Mouse (Mus musculus) spleen, postnatal 36 days (tissue): ENCODE measurements around the gene C8a.

Experiments used
- DNase-seq, 2 experiments: peaks; one replicate each; pipeline ENCODE4 v3.0.0; 2022; ENCODE audit warnings: low spot score in 2 of 2, mixed read lengths in 1 of 2

C8a gene

GRCm38 (mm10) chr4:104842204-104842603 lies 34.0 kb downstream of the C8a start:
- no peak for DNase-seq

DNA sequence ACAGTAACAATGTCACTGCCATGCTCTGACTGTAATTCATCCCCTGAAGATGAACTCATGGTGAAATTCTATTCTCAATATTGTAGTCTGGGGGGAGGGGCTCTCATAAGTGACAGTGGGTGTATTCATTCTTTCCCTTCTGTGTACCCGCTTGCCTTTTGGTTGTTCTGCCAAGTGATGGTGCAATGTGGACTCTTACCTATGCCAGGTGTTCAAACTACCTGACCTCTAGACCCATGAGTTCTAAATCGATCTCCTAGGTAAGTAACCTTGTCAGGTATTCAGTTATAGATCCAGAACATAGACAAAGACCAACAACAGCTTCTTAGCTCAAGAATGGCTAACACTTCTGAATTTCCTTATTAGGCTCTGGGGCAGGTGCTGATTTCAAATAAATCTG lies 37.9 kb downstream of the C8a start:
- DNase-seq, result no peak

- no peak for DNase-seq
Measured at GRCm38 (mm10) chr4:104835096-104835495, 41.1 kb downstream of the C8a start.

DNA sequence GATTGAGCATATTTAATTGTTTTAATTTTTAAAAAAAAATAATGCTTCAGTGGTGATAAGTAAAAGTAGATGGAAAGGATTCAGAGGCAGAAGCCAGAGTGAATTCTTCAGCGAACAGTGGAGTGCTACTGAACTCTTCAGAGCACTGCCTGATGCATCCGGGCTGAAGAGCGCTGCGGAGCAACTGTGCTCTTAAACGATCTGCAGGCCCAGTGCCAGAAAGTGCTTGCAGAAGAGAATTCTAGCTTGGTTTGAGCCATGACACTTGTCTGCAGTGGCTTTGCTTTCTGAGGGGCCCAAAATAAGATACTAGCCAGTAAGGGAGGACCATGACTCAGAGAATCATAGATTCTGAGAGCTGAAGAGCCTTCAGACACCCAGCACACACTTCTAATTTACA lies 47.3 kb downstream of the C8a start:
- no peak for DNase-seq

- no peak for DNase-seq
Measured at GRCm38 (mm10) chr4:104824381-104825077, 51.7 kb downstream of the C8a start.

GRCm38 (mm10) chr4:104823597-104824101 lies 52.5 kb downstream of the C8a start:
- DNase-seq, result no peak

DNA sequence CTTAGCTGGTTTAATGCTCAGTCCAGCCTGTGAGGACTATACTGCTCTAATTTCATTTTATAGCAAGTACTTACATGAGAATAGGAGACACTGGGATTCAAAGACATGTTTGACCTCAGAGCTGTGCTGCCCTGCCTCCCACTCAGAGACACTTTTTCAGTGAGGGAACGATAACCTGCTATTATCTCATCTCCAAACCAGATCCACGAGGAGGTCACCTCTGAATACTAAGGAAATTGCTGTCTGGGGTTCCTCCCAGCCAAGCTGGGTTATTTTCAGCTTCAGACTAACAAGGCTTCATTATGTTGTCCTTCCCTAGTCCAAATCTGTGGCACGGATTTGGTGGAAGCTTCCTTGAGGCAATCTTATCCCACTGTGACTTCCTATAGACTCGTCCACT lies 56.3 kb downstream of the C8a start:
- no peak for DNase-seq

DNA sequence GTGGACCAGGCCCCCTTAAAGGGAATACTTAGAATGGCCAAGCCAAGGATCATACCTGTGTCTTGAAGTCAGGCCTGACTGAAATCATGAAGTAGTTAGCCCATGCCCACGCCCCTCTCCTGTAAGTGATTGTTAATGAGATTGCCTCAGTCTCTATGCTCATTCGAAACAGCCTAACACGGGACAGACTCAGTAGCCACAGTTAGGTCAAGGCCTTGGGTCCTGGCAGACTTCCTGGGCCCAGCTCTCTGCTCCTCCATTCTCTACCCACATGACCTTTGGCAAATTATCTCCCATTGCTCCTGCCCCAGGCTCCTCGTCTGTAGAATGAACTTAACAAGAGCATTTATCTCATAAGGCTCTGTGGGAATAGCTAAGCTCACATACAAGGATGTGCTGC lies 57.2 kb downstream of the C8a start:
- no peak for DNase-seq

- DNase-seq, result no peak
Measured at GRCm38 (mm10) chr4:104817509-104817908, 58.7 kb downstream of the C8a start.

- DNase-seq, result no peak
Measured at GRCm38 (mm10) chr4:104816519-104817232, 59.5 kb downstream of the C8a start.

GRCm38 (mm10) chr4:104813617-104814016 lies 62.6 kb downstream of the C8a start:
- DNase-seq, result no peak

DNA sequence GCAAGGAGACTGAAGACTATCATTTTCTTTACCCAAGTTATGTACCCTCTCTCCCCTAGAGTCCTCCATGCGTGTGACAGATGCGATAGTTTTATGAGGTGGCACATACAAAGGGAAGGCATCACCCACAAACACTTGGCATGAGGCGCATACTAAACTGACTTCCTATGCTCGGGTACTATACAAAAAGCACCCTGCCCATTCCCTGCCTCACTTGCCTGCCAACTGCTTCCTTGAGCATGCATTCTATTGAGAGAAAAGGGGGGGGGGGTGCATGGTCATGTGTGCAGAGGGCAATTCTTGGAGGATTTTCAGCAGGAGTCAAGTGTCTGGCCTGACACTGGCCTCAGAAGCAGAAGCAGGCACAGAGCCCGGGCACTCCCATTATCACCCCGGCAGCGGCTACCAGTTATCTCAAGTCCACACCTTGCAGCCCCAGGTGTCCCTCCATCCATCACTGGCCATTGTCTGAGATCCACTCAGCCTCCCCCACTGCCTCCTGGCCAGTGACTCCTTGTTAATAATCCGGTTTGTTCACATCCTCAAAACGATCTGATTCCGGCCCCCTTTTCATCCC lies 65.4 kb downstream of the C8a start:
- no peak for DNase-seq

DNA sequence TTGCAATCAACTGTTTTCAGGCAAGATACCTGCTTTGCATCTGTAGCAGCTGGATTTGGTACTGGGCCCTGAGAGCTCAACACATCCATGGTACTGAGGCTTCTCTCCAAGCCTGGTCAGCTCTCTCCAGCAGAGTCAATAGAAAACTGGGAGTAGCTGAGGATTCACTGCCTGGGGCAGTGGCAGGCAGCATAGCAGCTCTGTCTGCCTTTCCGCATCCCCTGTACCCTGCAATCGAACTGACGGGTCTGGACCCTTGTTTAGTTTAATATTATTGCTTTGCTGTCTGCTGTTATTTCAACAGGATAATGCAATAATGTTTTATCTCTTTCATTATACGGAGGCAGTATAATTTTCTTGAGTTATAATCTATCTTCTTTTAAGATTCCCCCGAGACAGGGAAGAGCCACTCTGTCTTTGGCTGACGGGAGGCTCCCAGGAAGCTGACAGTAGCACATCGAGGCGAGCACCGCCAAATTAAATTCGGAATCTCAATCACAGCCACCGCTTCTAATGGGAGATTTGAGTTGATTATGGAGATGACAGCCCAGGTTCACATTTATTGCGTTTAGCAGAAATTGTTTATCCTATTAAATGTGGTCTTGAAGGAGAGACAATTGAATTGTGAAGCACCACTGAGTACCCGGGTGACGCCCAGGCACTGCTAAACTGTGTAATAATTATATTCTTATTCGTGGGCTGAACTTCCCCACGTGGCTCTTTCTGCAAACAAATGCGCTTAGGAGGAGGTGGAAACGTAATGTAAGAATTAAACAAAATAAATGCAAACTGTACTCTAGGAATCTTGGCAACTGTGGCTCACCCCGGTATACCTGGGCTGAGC lies 70.6 kb downstream of the C8a start:
- no peak for DNase-seq

DNA sequence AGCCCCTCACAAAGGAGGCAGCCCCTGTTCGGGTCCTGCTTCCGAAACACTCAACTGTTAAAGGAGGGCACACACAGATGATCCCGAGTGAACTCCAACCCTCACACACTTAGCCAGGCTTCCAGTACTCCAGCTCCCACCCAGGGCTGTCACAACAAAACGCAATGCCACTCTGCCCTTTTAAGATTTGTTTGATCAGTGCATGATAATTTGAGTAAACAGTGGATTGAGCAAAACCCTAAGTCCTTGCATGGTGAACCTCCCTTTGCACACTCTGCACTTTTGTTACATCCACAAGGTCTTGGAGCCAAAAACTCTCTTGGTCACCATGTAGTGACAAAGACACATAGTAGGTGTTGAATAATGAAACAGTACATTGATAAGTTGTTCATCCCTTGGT lies 72.1 kb downstream of the C8a start:
- DNase-seq, result no peak

DNA sequence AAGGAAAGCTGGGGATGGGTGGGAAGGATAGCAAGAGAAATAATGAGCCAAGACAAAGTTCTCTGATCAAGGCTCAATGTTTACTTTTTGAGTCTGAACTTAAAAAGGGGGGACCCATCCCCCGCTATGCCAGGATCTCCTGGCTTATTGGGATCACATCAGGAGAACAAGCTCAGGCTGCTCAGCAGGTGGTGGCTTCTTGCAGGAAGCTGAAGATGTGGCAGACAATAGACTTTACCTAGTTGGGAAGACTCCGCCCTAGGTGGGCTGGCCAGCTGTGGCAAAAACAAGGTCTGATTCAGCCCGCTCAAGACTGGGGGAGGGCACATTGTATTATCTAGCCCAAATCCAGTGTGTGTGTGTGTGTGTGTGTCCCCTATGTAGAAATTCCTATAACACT lies 74.6 kb downstream of the C8a start:
- no peak for DNase-seq

- no peak for DNase-seq
Measured at GRCm38 (mm10) chr4:104798951-104799350, 77.2 kb downstream of the C8a start.

DNA sequence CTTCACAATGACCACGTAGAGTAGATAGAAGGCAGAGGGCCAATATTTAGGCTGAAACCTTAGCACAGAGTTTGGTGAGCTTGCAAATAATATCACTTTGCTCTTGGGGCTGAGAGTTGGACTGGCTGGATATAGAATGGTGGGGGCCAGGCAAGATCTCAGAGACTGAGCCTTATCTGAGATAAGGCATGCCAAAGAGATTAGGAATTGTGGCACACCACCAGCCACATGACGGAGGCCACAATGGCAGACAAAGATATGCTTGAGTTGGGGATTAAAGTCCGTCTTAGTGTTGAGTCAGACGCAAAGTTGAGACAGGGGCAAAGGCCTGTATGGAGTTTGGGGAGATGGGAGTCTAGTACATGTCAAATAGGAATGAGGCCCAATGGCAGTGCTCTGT lies 84.1 kb downstream of the C8a start:
- no peak for DNase-seq

DNA sequence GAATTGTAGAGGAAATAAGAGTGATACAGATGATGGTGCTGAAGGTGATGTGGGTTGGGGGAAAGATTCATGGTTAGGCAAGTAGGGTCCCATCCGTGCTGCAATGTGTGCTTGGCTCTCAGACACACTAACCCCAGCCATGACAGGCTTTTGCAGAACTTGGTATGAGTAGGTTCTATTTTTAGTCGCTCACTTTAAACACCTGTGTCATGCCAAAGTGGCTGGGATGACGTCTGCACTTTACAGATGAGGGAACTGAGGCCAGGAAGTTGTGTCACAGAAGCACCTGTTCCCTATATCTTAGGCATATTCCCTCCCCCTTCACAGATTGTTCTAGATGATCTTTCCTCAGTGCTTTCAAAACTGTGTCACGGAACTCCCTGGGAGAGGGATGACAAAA lies 93.9 kb downstream of the C8a start:
- DNase-seq, result no peak

GRCm38 (mm10) chr4:104781441-104781840 lies 94.8 kb downstream of the C8a start:
- DNase-seq, result no peak

- no peak for DNase-seq
Measured at GRCm38 (mm10) chr4:104779460-104779859, 96.7 kb downstream of the C8a start.

DNA sequence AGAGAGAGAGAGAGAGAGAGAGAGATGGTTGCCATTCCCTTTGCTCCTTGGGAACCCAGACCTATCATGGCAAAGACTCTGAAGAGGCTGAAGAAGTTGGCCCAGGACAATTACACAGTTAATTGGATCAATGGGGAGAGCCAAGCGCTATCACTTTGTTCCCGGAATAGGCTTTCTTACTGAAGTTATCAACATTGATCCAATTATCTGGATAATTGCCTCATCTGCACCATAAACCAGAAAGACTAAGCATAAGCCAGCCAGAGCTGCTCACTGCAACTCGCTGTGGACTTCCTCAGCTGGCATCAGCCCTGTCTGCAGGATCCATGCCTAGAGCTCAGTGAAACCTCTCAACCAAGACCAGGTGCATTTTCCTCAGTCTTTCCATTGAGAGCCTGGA lies 100.6 kb downstream of the C8a start:
- no peak for DNase-seq

GRCm38 (mm10) chr4:104770331-104770730 lies 105.9 kb downstream of the C8a start:
- no peak for DNase-seq
